11 mouse cellular contexts compared by ENCODE assay signal in the genomic region with DNA sequence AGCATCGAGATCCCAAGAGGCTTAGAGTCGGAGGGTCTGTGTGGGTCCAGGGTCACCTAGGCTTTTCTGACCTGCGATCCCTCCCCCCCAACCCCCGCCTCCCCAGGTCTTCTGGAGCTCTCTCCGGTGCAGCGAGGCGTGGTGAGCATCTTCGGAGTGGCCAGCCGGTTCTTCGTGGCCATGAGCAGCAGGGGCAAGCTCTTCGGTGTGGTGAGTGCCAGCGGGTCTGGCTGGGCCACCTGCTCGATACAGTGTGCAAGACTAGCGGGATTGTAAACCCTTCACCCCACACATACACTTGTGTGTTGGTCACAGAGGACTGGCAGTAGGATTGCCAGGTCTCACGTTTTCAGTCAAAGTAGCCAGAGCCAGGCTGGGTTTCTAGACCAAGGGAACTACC. TPM values are rescaled to one million over a fixed set of nuclear protein-coding genes. Genes with fewer than 3 reads are reported as not detected.
DNase-seq lines count a peak whose midpoint lies in the region; ATAC-seq and TF ChIP-seq lines count a peak whose summit lies in the region.
"Had no signal": no experiment of that assay in that cellular context is flagged by ENCODE, and none has a peak within 500 bp of the region (broad histone marks: within the 10 kb centered on the region; RNA-seq: fewer than 3 reads in every experiment).

No protein-coding gene starts in this region.

- TF ChIP-seq EP300 in ES-Bruce4 (IDR thresholded peaks at IDR 0.05; ENCODE audit: insufficient read depth, low read depth, low read length) = no peak

- H3K4me3 ChIP-seq in forebrain, embryonic 11.5 days (ENCODE audit: low read depth, low read length) = peak overlapping the region; percentile 20; the same call in 1 of the 2 replicates
- H3K4me3 ChIP-seq in forebrain, postnatal 0 days (ENCODE audit: low read depth, low read length) = no peak overlapping the region
- H3K4me3 ChIP-seq in ES-Bruce4 (ENCODE audit: low read depth, low read length) = peak overlapping the region; percentile 86
- H3K4me3 ChIP-seq in embryonic facial prominence, embryonic 14.5 days (ENCODE audit: low read depth, low read length) = peak overlapping the region; percentile 27; the same call in 1 of the 2 replicates
- peak overlapping the region; percentile 31 for H3K4me3 ChIP-seq in limb, embryonic 12.5 days (replicated peaks)

- no peak overlapping the region for H3K9ac ChIP-seq in forebrain, embryonic 11.5 days (ENCODE audit: low read length)
- H3K9ac ChIP-seq in forebrain, postnatal 0 days = no peak overlapping the region
- peak overlapping the region; percentile 93 for H3K9ac ChIP-seq in ES-Bruce4 (ENCODE audit: low read depth, poor library complexity, severe bottlenecking)
- no peak overlapping the region for H3K9ac ChIP-seq in embryonic facial prominence, embryonic 14.5 days (ENCODE audit: low read depth, low read length)
- no peak overlapping the region for H3K9ac ChIP-seq in limb, embryonic 12.5 days (replicated peaks)

- H3K27me3 ChIP-seq in forebrain, embryonic 11.5 days (ENCODE audit: control insufficient read depth, insufficient read depth, low read length) = peaks cover 63% of the 10 kb centered on the region
- peaks cover 59% of the 10 kb centered on the region for H3K27me3 ChIP-seq in forebrain, postnatal 0 days (ENCODE audit: insufficient read depth, low read length)
- no peaks in the 10 kb centered on the region for H3K27me3 ChIP-seq in ES-Bruce4 (ENCODE audit: control insufficient read depth, insufficient read depth, low read length, poor library complexity, severe bottlenecking)
- H3K27me3 ChIP-seq in embryonic facial prominence, embryonic 14.5 days (replicated peaks; ENCODE audit: control insufficient read depth, insufficient read depth, low read length) = peaks cover 78% of the 10 kb centered on the region
- H3K27me3 ChIP-seq in limb, embryonic 12.5 days = peaks cover 96% of the 10 kb centered on the region

- no peak overlapping the region; the same call in 1 of the 2 replicates for H3K4me2 ChIP-seq in forebrain, embryonic 11.5 days (ENCODE audit: low read depth, low read length, severe bottlenecking)
- no peak overlapping the region; the same call in 1 of the 2 replicates for H3K4me2 ChIP-seq in forebrain, postnatal 0 days (ENCODE audit: low read depth)
- H3K4me2 ChIP-seq in embryonic facial prominence, embryonic 14.5 days (ENCODE audit: low read depth, low read length) = no peak overlapping the region
- H3K4me2 ChIP-seq in limb, embryonic 12.5 days = peak overlapping the region; percentile 48; the same call in 1 of the 2 replicates

- no peak for TF ChIP-seq POLR2A in ES-Bruce4 (IDR thresholded peaks at IDR 0.05; ENCODE audit: insufficient read depth, low read length)

- H3K4me1 ChIP-seq in forebrain, embryonic 11.5 days (replicated peaks; ENCODE audit: control insufficient read depth, insufficient read depth, low read length) = peaks cover 8% of the 10 kb centered on the region; the same call in 1 of the 2 replicates
- H3K4me1 ChIP-seq in forebrain, postnatal 0 days (ENCODE audit: insufficient read depth) = no peaks in the 10 kb centered on the region
- H3K4me1 ChIP-seq in ES-Bruce4 (ENCODE audit: control insufficient read depth, insufficient read depth, low read length) = peaks cover 3% of the 10 kb centered on the region
- H3K4me1 ChIP-seq in embryonic facial prominence, embryonic 14.5 days (ENCODE audit: control insufficient read depth, insufficient read depth, low read length) = peaks cover 9% of the 10 kb centered on the region; the same call in 1 of the 2 replicates
- peaks cover 13% of the 10 kb centered on the region for H3K4me1 ChIP-seq in limb, embryonic 12.5 days (replicated peaks)

- no peak for DNase-seq in forebrain, embryonic 11.5 days (ENCODE audit: low spot score)
- DNase-seq in forebrain, postnatal 0 days = no peak
- DNase-seq in embryonic facial prominence, embryonic 14.5 days (ENCODE audit: low spot score) = no peak
- no peak for DNase-seq in adrenal gland, adult 8-10 months
- DNase-seq in thymus, adult 18-20 months = no peak
- DNase-seq: kidney, postnatal 25 days had no signal

- no peak for ATAC-seq in forebrain, embryonic 11.5 days (replicated peaks; ENCODE audit: low FRiP score)
- ATAC-seq in forebrain, postnatal 0 days = no peak
- no peak for ATAC-seq in embryonic facial prominence, embryonic 14.5 days (ENCODE audit: low read depth)
- no peak for ATAC-seq in limb, embryonic 12.5 days (ENCODE audit: insufficient number of reproducible peaks, insufficient read depth, low FRiP score, low TSS enrichment, low read depth)
- ATAC-seq in megakaryocyte, adult 5-6 weeks (ENCODE audit: poor library complexity, severe bottlenecking) = no peak

- no peaks in the 10 kb centered on the region for H3K9me3 ChIP-seq in forebrain, embryonic 11.5 days (ENCODE audit: control insufficient read depth, low read length)
- no peaks in the 10 kb centered on the region for H3K9me3 ChIP-seq in forebrain, postnatal 0 days (ENCODE audit: low read length)
- H3K9me3 ChIP-seq in ES-Bruce4 (replicated peaks; ENCODE audit: control insufficient read depth, insufficient read depth, low read length, poor library complexity, severe bottlenecking) = no peaks in the 10 kb centered on the region
- no peaks in the 10 kb centered on the region for H3K9me3 ChIP-seq in embryonic facial prominence, embryonic 14.5 days (ENCODE audit: control insufficient read depth, low read length)
- no peaks in the 10 kb centered on the region for H3K9me3 ChIP-seq in limb, embryonic 12.5 days

- no peak overlapping the region for H3K27ac ChIP-seq in forebrain, embryonic 11.5 days (ENCODE audit: low read depth, low read length)
- no peak overlapping the region for H3K27ac ChIP-seq in forebrain, postnatal 0 days (ENCODE audit: low read depth, low read length)
- peak overlapping the region; percentile 57; the same call in 1 of the 2 replicates for H3K27ac ChIP-seq in ES-Bruce4 (ENCODE audit: insufficient read depth, low read length)
- H3K27ac ChIP-seq in embryonic facial prominence, embryonic 14.5 days (replicated peaks; ENCODE audit: low read depth, low read length) = no peak overlapping the region
- no peak overlapping the region for H3K27ac ChIP-seq in limb, embryonic 12.5 days

- WGBS in forebrain, embryonic 11.5 days = 0% methylated on average over 15 of the region's 15 CpGs
- WGBS in forebrain, postnatal 0 days = under 1% methylated on average over 15 of the region's 15 CpGs
- 4% methylated on average over 14 of the region's 15 CpGs for WGBS in embryonic facial prominence, embryonic 14.5 days
- WGBS in limb, embryonic 12.5 days = 1% methylated on average over 15 of the region's 15 CpGs

- H3K36me3 ChIP-seq in forebrain, embryonic 11.5 days (ENCODE audit: control insufficient read depth, insufficient read depth, low read length) = no peaks in the 10 kb centered on the region
- H3K36me3 ChIP-seq in forebrain, postnatal 0 days (ENCODE audit: insufficient read depth) = no peaks in the 10 kb centered on the region
- H3K36me3 ChIP-seq in ES-Bruce4 (ENCODE audit: control insufficient read depth, insufficient read depth, low read length, poor library complexity, severe bottlenecking) = peaks cover 31% of the 10 kb centered on the region
- H3K36me3 ChIP-seq in embryonic facial prominence, embryonic 14.5 days (ENCODE audit: control insufficient read depth, insufficient read depth, low read length) = no peaks in the 10 kb centered on the region
- H3K36me3 ChIP-seq in limb, embryonic 12.5 days = no peaks in the 10 kb centered on the region

- no peak for TF ChIP-seq CTCF in forebrain, postnatal 0 days (IDR thresholded peaks at IDR 0.05; ENCODE audit: low read depth)
- no peak for TF ChIP-seq CTCF in ES-Bruce4 (IDR thresholded peaks at IDR 0.05; ENCODE audit: low read depth, low read length)

RNA-seq across cellular contexts. Expression of a gene that starts 15.0 kb away (rescaled TPM):
- polyA plus RNA-seq in forebrain, embryonic 11.5 days (2014; fragmentation: Nextera tagmentation; extraction: Ambion mirVana) = not detected in 2 replicates
- total RNA-seq in forebrain, postnatal 0 days (2014; rRNA removed) = not detected in 2 replicates
- polyA plus RNA-seq in forebrain, postnatal 0 days (2015; fragmentation: Nextera tagmentation; extraction: Ambion mirVana) = not detected in 2 replicates
- polyA plus RNA-seq in ES-Bruce4 (2011; ENCODE audit: insufficient read depth, insufficient read length, low read depth, missing spikeins) = 82.9 and 84.3 TPM in 2 replicates
- polyA plus RNA-seq in embryonic facial prominence, embryonic 14.5 days (2014; fragmentation: Nextera tagmentation; extraction: Ambion mirVana) = 1.0 TPM in 2 replicates
- polyA plus RNA-seq in limb, embryonic 12.5 days (2016; fragmentation: Nextera tagmentation; extraction: Ambion mirVana) = 0.49 TPM in 2 replicates
- not detected in 2 replicates for total RNA-seq in megakaryocyte, adult 5-6 weeks (2015)
- not detected in 2 replicates for total RNA-seq in megakaryocyte, adult 5-6 weeks (2017)
- not detected for total RNA-seq in adrenal gland, adult 8-10 months (2022)
- polyA plus RNA-seq: C2C12; liver, embryonic 16.5 days had no signal

RNA-seq across cellular contexts. Expression of a gene that starts 24.2 kb away (rescaled TPM):
- 1.9 and 2.8 TPM in 2 replicates for polyA plus RNA-seq in forebrain, embryonic 11.5 days (2014; fragmentation: Nextera tagmentation; extraction: Ambion mirVana)
- total RNA-seq in forebrain, postnatal 0 days (2014; rRNA removed) = 1.8 and 6.1 TPM in 2 replicates
- polyA plus RNA-seq in forebrain, postnatal 0 days (2015; fragmentation: Nextera tagmentation; extraction: Ambion mirVana) = 1.5 and 1.9 TPM in 2 replicates
- 0.43 and 0.78 TPM in 2 replicates for polyA plus RNA-seq in ES-Bruce4 (2011; ENCODE audit: insufficient read depth, insufficient read length, low read depth, missing spikeins)
- polyA plus RNA-seq in embryonic facial prominence, embryonic 14.5 days (2014; fragmentation: Nextera tagmentation; extraction: Ambion mirVana) = 0.88 and 0.97 TPM in 2 replicates
- not detected in 2 replicates for polyA plus RNA-seq in limb, embryonic 12.5 days (2016; fragmentation: Nextera tagmentation; extraction: Ambion mirVana)
- 0.66 and 0.96 TPM in 2 replicates for total RNA-seq in megakaryocyte, adult 5-6 weeks (2015)
- total RNA-seq in megakaryocyte, adult 5-6 weeks (2017) = 0.20 and 0.51 TPM in 2 replicates
- 1 to 10 TPM in 3 of 4 experiments, under 1 TPM in 1; 0.67 to 2.8 (median 2.0) TPM for total RNA-seq in adrenal gland, adult 8-10 months (2022)
- polyA plus RNA-seq: C2C12 had no signal

RNA-seq across cellular contexts. Expression of a gene that starts 34.2 kb away (rescaled TPM):
- polyA plus RNA-seq in forebrain, embryonic 11.5 days (2014; fragmentation: Nextera tagmentation; extraction: Ambion mirVana) = 92.1 and 92.3 TPM in 2 replicates
- 2.5 and 4.0 TPM in 2 replicates for total RNA-seq in forebrain, postnatal 0 days (2014; rRNA removed)
- 5.0 and 6.1 TPM in 2 replicates for polyA plus RNA-seq in forebrain, postnatal 0 days (2015; fragmentation: Nextera tagmentation; extraction: Ambion mirVana)
- 3.1 and 3.3 TPM in 2 replicates for polyA plus RNA-seq in ES-Bruce4 (2011; ENCODE audit: insufficient read depth, insufficient read length, low read depth, missing spikeins)
- polyA plus RNA-seq in embryonic facial prominence, embryonic 14.5 days (2014; fragmentation: Nextera tagmentation; extraction: Ambion mirVana) = 0.42 and 5.3 TPM in 2 replicates
- polyA plus RNA-seq in limb, embryonic 12.5 days (2016; fragmentation: Nextera tagmentation; extraction: Ambion mirVana) = 0.42 and 0.76 TPM in 2 replicates
- not detected in 2 replicates for total RNA-seq in megakaryocyte, adult 5-6 weeks (2015)
- total RNA-seq in megakaryocyte, adult 5-6 weeks (2017) = not detected in 2 replicates
- under 1 TPM in 3 of 4 experiments, not detected in 1; 0.31 to 0.46 (median 0.32) TPM for total RNA-seq in adrenal gland, adult 8-10 months (2022)
- polyA plus RNA-seq: liver, embryonic 16.5 days had no signal

RNA-seq across cellular contexts. Expression of a gene that starts 52.8 kb away (rescaled TPM):
- polyA plus RNA-seq in forebrain, embryonic 11.5 days (2014; fragmentation: Nextera tagmentation; extraction: Ambion mirVana) = 29.2 and 31.1 TPM in 2 replicates
- 21.7 and 22.4 TPM in 2 replicates for total RNA-seq in forebrain, postnatal 0 days (2014; rRNA removed)
- 16.4 and 17.6 TPM in 2 replicates for polyA plus RNA-seq in forebrain, postnatal 0 days (2015; fragmentation: Nextera tagmentation; extraction: Ambion mirVana)
- polyA plus RNA-seq in ES-Bruce4 (2011; ENCODE audit: insufficient read depth, insufficient read length, low read depth, missing spikeins) = 21.5 and 30.7 TPM in 2 replicates
- 19.3 and 21.0 TPM in 2 replicates for polyA plus RNA-seq in embryonic facial prominence, embryonic 14.5 days (2014; fragmentation: Nextera tagmentation; extraction: Ambion mirVana)
- 26.1 and 27.9 TPM in 2 replicates for polyA plus RNA-seq in limb, embryonic 12.5 days (2016; fragmentation: Nextera tagmentation; extraction: Ambion mirVana)
- total RNA-seq in megakaryocyte, adult 5-6 weeks (2015) = 13.8 and 14.5 TPM in 2 replicates
- total RNA-seq in megakaryocyte, adult 5-6 weeks (2017) = 49.5 and 53.8 TPM in 2 replicates
- 10 to 100 TPM; 27.1 to 39.7 (median 31.2) TPM for total RNA-seq in adrenal gland, adult 8-10 months (2022)

Comparison
In these comparisons a context has a peak if more than half of its experiments do, and no peak if none do; other contexts are left out.
1. RNA of a gene that starts 34.2 kb away (polyA plus RNA-seq): 92.1 to 92.3 TPM in forebrain, embryonic 11.5 days; 5.0 to 6.1 TPM in forebrain, postnatal 0 days, 3.1 to 3.3 TPM in ES-Bruce4, 0.42 to 0.76 TPM in limb, embryonic 12.5 days and 0.42 to 5.3 TPM in embryonic facial prominence, embryonic 14.5 days; every median in the first group is over 10 times any median in the second.
2. RNA of a gene that starts 15.0 kb away (polyA plus RNA-seq): 82.9 to 84.3 TPM in ES-Bruce4; 1.0 TPM in embryonic facial prominence, embryonic 14.5 days, 0.49 TPM in limb, embryonic 12.5 days, not detected in forebrain, embryonic 11.5 days and not detected in forebrain, postnatal 0 days; every median in the first group is over 10 times any median in the second.